Mouse (Mus musculus): ENCODE measurements at regions not wholly inside any gene's neighbourhood (a gene's known extent, or its start where the extent isn't known, plus 50 kb on each side); places are given as distances from the start of the nearest gene placed in this dataset.
A peak's percentile ranks its signal among the peaks of the same experiment; 100 is the strongest.

DNA sequence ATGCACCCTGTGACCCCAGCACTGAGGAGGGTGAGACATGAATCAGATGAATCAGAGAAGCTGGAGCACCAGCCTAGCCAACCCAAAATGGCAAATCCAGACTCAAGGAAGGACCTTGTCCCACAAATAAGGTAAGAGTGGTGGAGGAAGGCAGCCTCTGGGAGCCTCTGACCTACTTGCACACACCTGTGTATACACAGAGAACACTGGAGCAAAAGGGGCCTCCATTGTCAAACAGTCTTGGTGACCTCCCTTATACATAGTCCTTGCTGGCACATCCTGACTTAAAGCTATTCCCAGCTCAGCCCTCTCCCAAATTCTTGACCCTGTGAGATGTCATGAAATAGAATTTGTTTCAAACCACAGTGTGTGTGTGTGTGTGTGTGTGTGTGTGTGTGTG lies 57.1 kb downstream of the Inhbb start:
- no peak for DNase-seq

DNA sequence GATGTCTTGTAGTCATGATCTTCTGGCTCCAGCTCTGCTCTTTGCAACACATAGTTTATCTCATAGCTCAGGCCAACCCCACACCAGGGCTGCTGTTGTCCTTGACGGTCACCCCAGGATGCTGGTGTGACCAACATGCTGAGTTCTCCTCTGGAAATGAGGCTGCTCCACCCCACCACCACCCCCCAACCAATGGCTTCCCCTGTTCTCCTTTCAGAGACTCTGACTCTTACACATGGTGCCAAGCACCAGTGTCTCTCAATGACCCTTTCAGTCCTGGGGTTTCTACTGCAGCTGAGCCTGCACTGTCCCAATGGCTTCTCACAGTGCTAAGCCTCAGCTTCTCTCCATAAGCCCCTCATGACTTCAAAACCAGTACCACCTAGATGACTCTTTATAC lies 64.0 kb downstream of the Inhbb start:
- no peak for DNase-seq

DNA sequence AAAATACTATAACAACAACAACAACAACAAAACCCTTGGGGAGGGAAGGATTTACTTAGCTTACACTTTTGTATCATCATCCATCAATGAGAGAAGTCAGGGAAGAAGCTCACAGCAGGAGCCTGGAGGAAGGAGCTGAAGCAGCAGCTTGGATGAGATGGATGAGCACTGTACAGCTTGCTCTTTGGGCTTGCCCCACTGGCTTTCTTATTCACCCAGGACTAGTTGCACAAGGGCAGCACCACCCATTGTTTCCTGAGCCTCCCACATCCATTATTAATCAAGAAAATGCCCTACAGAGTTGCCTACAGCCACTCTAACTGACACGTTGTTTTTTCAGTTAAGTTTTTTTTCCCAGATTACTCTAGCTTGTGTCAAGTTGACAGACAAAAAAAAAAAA lies 65.1 kb downstream of the Inhbb start:
- DNase-seq: no peak

DNA sequence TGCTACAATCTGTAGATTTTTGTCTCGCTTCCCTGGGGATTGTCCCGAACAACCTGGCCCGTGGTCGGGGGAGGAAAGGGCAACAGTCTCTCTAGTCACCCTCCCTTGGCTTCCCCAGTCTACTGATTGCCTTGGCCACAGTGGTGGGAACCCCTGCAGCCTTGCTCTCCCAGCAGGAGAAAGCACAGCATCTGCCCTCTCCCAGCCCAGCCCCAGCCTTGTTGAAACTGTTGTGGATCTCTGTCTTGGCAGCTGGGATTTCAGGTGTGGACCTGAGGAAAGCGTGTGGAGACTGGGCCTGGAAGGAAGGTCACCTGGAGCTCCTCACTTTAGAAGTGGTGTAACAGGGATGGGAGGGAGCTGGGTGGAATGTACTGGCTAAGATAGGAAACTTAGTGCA lies 66.6 kb downstream of the Inhbb start:
- no peak for DNase-seq

DNA sequence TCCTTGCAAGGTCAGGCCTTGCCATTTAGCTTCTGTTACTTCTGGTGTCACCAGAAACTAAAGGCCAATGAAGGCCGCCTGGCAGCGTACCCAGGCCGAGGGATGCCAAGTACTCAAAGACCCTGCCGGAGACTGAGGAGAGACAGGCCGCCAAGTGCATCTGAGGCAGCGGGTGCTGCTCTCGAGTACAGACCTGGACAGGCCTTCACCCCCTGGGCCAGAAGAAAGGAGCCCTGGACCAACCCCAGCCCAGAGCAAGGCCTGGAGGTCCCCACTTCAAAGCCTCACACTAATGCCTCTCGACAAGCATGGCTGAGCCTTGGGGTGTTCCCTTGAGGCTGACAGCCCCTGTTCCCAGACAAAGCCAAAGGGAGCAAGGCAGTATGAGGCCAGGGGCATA lies 70.5 kb downstream of the Inhbb start:
- DNase-seq: no peak

DNA sequence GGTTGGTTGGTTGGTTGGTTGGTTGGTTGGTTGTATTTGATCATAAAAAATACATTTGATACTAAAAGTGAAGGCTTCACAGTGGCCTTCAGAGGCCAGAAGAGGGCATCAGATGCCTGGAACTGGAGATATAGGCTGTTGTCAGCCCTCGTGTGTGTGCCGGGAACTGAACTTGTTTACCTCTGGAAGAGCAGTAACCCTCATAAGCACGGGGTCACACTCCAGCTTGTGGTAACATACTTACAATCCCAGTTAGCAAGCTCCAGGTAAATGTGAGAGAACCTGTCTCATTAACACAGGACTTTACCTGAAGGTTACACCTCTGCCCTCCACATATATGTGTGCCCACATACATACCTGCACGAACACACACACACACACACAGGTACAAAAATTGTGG lies 71.2 kb downstream of the Inhbb start:
- no peak for DNase-seq

DNA sequence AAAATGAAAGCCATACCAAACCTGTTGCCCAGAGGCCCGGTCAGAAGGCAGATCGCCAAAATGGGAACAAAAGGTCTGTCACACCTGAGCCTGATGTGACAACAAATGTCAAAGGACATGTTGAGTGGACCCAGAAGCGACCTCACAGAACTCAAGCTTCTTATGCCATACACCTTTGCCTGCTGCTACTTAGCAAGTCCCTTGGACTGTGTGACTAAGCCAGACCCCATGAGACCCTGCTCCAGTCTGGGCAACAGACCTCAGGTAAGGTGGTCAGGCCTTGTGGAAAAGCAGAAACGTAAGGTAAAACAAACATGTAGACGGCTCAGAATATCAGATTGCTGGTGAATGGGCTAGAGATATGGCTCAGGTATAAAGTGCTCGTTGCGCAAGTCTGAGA lies 71.8 kb downstream of the Inhbb start:
- no peak for DNase-seq

DNA sequence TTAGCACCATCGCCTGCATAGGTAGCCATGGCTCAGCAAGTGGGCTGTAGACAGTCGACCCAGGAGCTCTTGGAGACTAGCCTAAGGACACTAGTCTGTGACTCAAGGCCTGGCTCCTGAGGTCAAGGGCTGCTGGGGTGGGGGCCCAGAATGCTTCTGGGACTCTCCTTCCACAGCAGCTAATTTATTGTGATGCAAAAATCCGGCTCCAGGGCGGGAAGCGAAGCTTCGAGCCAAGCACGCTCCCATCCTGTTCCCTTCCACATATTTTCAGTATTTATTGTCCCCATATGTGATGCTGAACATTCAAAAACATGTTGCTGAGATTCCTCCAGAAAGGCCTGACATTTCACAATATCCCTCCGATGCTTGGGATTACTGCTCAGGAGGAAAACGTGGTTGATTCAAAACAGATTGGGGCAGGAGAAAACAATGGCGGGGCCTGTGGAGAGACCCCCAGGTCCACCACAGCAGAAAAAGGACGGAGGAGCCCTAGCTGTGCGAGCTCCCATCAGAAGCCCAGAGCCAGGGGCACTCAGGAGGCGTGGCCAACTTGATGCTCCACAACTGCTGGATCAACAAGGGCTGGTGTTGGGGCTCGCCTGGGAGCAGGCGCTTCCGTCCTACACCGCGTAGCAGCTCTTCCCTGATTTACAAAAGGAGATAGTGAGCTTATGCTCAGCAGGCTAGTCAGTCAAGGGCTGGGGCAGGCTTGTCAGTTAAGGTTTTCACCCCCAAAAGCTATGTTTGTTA lies 73.4 kb downstream of the Inhbb start:
- no peak for DNase-seq

DNA sequence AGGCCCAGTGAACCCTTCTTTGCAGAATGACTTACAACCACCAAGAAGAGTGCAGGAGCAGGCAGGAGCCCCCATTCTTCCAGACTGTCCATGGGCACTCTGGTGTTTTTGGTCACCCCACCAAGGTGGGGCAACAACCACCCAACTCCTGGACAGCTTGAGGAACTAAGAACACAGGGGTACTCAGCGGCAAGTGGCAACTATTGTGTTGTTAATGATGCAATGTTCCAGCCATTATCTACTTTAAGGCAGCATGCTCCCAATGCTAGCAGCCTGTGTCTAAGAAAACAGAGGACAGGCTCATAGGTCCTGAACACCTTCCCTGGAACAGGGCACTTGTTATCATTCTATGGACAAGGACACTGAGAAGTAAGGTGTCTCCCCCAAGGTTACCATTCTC lies 74.3 kb downstream of the Inhbb start:
- no peak for DNase-seq

DNA sequence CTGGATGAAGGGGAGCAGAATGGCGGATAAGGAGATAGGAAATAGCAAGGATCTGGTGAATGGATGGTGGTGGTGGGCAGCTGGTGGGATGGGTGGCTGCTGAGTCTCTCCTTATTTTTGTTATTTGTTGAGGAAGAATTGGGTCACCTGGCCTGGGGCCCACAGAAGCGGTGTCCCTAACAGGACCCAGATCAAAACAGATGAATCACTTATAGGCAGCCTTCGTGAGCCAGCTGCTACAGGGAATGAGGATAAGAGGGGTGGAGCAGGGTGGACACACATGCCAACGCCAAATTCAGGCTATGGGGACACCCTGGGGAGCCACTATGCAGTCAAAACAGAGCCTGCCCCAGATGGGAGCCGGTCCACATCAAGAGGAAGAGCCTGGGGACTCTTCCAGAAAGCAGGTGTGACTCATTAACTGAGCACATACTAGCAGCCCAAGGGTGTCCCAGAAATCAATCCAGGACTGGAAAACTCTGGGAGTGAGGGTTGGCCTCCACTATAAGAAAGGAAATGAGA lies 75.4 kb downstream of the Inhbb start:
- DNase-seq: no peak

DNA sequence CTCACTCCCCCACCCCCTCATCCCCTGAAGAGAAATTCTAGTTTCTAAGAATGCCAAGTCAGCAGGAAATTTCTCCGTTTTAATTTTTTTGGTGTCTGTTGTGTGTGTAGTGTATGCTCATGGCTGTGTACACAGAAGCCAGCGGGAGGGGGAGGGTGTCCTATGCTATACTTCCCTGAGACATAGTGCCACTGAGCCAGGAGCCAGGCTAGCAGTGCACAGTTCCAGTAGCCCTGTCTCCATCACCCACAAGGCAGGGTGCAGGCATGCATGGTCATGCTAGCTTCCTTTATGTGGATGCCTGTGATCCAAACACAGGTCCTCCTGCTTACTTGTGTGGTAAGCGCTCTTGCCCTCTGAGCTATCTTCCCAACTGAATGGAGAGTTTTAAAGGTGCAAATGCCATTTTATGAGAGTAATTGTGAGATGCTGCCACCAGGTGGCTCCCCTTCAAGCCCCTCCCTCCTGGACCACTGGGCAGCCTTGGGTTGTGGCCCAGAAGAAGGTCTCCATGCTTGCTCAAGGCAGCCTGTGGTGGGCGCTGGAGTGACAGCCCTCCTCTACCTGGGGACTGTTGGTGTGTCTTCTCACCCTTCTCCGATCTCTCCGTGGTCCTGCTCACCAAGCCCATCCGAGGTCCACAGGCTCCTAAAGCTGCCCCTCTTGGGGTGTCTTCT lies 76.8 kb downstream of the Inhbb start:
- DNase-seq: no peak

DNA sequence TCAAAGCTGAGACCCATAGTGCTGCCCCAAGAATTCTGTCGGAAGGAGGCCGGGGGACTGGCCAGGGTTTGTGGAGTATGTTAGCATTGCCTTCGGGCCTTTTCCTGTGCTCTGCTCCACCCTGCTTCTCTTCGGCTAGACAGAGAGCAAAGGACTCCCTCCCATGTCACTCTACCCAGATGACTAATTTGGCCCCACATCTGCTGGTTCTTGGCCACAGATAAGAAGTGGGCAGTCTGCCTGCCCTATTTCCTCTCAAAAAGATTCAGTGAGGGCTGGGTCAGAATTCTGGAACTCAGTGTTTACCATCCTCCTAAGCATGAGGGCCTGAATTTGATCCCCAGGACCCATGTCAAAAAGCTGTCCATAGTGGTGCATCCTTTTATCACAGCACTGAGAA lies 78.0 kb downstream of the Inhbb start:
- DNase-seq: no peak

DNA sequence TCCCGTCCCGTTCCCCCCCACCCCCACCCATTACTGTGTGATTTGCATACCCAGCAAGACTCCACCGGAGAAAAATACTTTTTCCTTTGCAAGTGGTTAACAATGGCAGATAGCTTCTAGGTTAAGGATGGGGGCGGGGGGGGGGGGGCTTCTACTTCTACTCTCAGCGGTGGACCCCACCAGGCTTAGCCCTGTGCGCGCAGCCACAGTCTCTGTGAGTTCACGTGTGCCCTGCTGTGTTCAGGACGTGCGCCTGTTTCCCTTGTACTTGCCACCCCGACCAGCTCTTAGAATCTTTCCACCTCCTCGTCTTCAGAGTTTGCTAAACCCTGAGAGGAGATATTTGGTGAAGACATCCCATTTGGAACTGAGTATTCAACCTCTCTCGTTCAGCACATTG lies 86.9 kb downstream of the Inhbb start:
- no peak for DNase-seq

DNA sequence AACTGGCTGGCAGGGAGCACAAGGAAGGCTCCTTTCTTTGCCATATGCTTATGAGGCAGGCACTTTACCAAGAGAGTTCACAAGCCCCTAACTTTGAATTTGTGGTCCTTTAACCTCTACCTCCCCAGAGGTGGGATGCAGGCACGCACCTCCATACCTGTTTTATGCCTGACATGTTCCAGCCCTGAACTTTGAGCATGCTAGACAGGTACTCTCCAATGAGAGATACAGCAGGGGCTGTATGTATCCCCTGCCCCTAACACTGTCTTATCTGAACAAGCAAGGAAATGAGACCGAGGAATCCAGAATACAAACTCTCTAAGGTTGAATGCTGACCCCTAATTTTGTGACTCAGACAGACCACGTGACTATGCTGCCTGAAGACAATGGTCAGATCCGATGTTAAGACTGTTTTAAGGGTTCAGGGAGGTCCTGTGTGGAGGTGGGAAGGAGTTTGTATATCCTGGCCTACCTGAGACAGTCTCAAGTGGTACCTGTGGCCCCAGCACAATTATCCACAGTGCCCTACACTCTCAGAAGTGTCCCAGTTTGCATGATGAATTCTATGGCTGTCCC lies 91.2 kb downstream of the Inhbb start:
- DNase-seq: no peak

DNA sequence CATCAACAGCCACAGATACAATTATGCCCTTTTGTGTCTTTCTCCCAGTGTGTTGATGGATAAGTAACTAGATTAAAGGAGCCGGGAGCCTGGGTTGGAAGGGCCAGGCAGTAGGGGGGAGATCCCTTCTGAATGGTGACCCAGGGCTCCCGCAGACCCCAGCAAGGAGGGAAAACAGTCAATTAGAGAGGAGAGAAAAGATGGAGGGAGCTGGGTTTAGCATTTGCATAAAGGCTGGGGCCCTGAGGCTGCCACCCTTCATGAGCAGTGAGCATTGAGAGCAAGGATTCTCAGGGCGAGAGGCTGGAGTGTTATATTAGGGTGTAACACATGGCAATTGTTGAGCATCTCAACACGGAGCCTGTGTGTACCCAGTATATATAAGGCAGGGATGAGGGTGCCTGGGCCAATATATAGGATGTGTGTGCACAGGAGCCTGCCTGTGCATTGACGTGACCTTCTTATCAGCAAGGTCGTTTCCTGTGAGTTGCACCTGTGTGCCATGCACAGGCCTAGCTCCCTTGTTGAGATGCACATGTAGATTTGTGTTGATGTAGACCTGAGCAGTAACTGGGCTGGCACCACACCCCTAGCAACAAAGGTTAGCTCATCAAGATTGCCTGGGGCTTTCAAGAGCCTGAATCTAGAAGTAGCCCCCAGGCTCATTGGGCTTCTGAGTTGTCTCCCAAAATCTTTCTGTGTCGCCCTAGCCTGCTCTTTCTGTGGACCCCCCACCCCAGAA lies 92.2 kb downstream of the Inhbb start:
- DNase-seq: no peak

DNA sequence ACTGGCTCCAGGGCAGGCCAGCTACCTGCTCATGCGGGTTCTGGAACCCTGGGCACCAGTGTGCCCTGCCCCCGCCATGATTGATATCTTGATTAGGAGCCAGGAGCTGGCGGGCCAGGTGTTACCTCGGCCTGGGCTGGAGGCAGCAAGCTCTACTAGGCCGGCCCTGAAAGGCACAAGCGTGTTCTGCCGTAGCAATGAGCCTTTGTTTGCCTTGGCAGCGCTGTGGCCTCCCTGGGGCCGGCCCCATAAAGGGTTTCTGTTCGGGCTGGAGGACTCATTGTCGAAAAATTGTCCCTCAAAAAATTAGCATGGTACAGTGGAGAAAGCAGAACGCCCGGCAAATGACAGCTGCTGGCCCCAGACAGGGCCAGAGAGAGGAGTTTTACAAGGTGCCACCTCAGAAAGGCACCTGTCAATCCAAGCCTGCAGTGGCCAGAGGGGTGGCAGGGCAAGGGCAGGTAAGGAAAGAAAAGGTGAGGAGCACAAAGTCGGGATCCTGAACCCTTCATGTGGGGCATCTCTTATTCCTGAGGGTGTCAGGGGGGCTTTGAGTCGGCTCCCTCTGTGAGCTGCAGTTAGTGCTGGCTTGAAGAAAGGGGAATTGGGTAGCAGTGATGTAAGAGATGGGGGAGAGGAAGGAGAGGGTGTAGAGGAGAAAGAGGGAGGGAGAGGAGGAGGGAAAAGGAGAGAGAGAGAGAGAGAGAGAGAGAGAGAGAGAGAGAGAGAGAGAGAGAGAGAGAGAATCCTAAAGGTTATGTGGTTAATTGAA lies 92.9 kb downstream of the Inhbb start:
- peak; percentile 30 to 56 for DNase-seq

DNA sequence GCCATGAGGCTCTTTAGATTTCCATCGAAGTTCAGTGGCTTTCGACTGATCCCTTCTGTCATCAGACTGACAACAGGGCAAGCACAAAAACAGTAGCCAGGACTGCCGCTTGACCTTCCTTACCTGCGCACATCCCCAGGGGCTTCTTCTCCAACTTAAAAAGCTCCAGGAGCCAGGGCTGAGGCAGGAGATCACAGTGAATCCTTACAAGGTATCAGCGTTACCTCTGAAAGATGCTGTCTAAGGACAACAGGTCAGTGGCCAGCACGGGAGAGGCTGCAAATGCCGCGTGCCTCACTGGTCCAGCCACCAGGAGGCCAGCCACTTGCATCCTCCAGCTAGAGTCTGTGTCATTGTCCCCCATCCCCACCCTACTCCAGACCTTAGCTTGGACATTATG lies 97.5 kb downstream of the Inhbb start:
- DNase-seq: no peak

DNA sequence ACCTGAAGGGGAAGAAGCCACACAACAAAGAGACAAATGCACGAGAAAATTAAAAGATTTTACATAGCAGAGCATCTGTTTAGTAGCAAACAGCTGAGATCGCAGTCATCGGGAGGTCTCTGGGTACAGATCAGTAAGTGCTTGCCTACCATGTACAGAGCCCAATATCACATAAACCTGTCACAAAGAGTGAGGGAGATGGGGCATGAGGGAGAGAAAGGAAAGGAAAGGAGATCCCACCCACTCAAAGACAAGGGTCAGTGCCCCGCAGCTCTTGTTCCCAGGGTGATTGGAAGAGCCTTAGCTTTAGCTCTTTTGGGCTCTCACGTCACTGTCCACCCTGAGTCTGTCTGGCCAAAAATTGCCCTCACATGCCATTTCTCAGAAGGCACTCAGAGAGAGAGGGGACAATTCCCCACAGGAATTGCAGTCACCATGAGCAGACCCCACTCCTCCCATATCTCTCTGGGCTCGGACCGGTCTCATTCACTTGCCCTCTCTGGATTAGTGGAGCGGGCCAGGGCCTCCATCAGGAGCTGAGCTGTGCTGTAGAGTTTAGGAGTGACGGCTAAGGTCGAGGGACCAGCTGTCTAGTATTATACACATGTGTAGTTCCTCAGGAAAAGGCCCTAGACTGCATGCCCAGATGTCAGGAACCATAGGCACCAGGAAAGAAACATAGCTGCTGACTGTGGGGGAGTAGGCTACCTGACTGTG lies 99.6 kb downstream of the Inhbb start:
- no peak for DNase-seq

DNA sequence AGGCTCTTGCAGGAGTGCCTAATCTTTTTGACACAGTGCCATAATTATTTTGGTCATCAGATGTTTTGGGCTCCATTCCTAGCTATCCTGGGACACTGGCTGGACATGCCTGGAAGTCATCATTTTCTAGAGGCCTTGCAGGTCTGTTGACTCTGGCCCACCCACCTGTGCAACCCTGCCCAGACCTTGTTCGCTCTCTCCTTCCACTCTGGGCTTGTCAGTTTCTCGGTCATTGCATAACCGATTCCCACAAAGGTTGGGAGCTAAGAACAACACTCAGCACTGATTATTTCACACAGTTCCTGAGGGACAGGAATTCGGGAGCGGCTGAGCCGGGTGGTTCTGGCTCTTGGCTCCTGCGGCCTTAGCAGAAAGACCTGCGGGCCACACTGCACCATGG lies 100.2 kb downstream of the Inhbb start:
- DNase-seq: peak; percentile 32 to 64

DNA sequence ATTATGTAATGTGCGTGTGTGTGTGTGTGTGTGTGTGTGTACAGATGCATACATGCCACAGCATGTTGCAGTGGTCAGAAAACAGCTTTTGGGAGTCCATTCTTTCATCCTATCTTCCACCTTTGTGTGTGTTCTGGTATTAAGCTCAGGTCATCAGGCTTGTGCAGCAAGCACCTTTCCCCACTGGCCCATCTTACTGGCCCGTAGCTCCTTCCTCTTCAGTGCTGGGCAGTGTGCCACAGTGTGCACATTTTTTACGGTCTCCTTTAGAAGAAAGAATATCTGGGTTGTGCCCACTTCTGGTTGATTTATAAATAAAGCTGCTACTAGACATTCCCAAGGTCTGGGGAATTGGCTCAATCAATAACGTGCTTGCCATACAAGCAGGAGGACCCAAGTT lies 105.0 kb downstream of the Inhbb start:
- DNase-seq: peak in 1 of 2 experiments; percentile 32

DNA sequence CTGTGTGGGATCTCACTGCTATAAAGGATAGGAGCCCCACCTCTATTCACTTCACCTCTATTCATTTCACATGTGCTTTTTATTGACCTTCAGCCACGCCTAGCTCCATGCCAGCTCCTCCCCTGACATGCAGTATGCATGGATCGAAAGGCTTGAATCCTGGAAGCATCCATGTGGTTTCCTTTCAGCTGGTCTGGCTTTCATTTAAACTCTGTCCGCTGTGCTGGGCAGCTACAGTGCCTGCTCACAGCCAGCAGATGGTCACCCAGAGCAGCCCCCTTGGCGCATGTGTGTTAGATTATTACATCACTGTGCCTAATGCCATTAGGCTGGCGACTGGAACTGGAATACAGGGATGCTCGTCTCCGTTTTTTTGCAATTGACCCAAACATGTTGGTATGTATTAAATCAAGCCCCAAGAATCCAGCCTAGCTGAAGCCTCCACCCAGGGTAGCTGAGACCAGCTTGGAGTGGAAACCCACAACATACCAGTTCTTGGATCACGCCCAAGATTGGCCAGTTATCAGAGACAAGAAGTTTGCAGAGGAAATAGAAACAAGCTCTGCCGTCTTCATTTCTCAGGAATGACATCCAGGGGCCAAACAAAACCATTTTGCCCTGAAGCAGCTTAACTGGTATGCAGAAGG lies 113.2 kb downstream of the Inhbb start:
- peak; percentile 33 to 43 for DNase-seq

All from lung, postnatal 4 days (tissue).